Mouse (Mus musculus) lung, postnatal 0 days (tissue): Measurements from ENCODE around the gene Th. TPM values are rescaled to one million over a fixed set of nuclear protein-coding genes. Genes with fewer than 3 reads are reported as not detected.

Experiments
- ATAC-seq: fragments of 200-750 bp; cut with Nextera tagmentation; 2 replicates; pipeline ENCODE4 v1.8.0; 2017; ENCODE audit warnings: moderate library complexity
- DNase-seq: peaks from one replicate; pipeline ENCODE4 v3.0.0-alpha.2; 2016; ENCODE audit warnings: low spot score
- H3K27ac ChIP-seq: fragments of 300-500 bp; sonication (generic); 2 replicates; pipeline ENCODE4 v1.5.1; 2014; ENCODE audit warnings: antibody characterized with exemption, mild to moderate bottlenecking, low read length, mixed read lengths
- H3K27me3 ChIP-seq: fragments of 300-500 bp; sonication (generic); replicated peaks from 2 replicates; pipeline ENCODE4 v1.6.1; 2014; ENCODE audit warnings: low read length, mixed read lengths; ENCODE audit not compliant: insufficient read depth
- H3K36me3 ChIP-seq: fragments of 300-500 bp; sonication (generic); 2 replicates; pipeline ENCODE4 v1.6.1; 2014; ENCODE audit warnings: low read length, mixed read lengths; ENCODE audit not compliant: insufficient read depth
- H3K4me1 ChIP-seq: fragments of 300-500 bp; sonication (generic); 2 replicates; pipeline ENCODE4 v1.6.1; 2014; ENCODE audit warnings: antibody characterized with exemption, low read depth, low read length, mixed read lengths; ENCODE audit not compliant: insufficient read depth
- H3K4me2 ChIP-seq: fragments of 300-500 bp; sonication (generic); replicated peaks from 2 replicates; pipeline ENCODE4 v1.6.1; 2014; ENCODE audit warnings: low read depth, mild to moderate bottlenecking, low read length, moderate library complexity, mixed read lengths
- H3K4me3 ChIP-seq: fragments of 300-500 bp; sonication (generic); 2 replicates; pipeline ENCODE4 v1.5.1; 2014; ENCODE audit warnings: low read depth, low read length
- H3K9ac ChIP-seq: fragments of 300-500 bp; sonication (generic); replicated peaks from 2 replicates; pipeline ENCODE4 v1.6.1; 2014; ENCODE audit warnings: low read depth, mild to moderate bottlenecking
- H3K9me3 ChIP-seq: fragments of 300-500 bp; sonication (generic); 2 replicates; pipeline ENCODE4 v1.6.1; 2016; ENCODE audit warnings: low read length, mixed read lengths
- CTCF ChIP-seq: IDR thresholded peaks from 2 replicates; pipeline ENCODE4 v1.5.1; 2016; ENCODE audit warnings: antibody characterized with exemption, mild to moderate bottlenecking
- EP300 ChIP-seq: IDR thresholded peaks from 2 replicates; pipeline ENCODE4 v1.6.1; 2016; ENCODE audit warnings: antibody characterized with exemption, mild to moderate bottlenecking, control low read depth
- WGBS: fragments of 180-500 bp; shearing (Covaris S2); extraction: QIAGEN DNeasy Blood & Tissue Kit; methylation state at CpG from one replicate; pipeline ENCODE4 v1.1.7; 2014; 5-methylcytosine and 5-hydroxymethylcytosine counted together
- polyA plus RNA-seq: library from polyadenylated mRNA; unstranded; fragments of >200 nt; fragmentation: Nextera tagmentation; extraction: Ambion mirVana; gene quantifications from 2 replicates; pipeline ENCODE4 v1.2.1, GENCODE M21; 2015

Gene Th
- 0.08 and 0.10 TPM in 2 replicates for polyA plus RNA-seq

DNA sequence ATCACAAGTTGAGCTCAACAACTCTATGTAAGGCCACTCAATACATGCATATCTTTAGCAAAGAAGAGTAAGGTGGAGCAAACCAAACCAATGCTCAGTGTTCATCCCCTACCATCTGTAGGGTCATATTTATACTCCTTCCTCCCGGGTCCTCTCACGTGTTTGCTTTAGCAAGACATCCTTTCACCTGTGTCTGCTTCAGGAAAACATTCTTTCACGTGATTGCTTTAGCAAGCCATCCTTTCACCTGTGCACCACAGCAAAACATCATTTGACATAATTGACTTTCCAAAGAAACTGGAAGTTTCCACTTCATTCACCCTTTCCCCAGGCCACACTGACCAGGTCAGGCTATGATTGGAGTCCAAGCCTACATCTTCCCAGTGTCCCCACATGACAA, at the start of gene Th:
Gene Th, minus strand, starts transcription at position 101 of the 400 bp plus-strand sequence.
- no peaks in the 10 kb centered on the region for H3K36me3 ChIP-seq
- no peak within 1 kb of the TSS for H3K4me3 ChIP-seq
- DNase-seq (no peak), ATAC-seq (no peak)
- TF ChIP-seq EP300 (no peak), CTCF (no peak)
- no peak within 1 kb of the TSS for H3K4me2 ChIP-seq
- 79% methylated on average over 3 of the region's 3 CpGs for WGBS
- H3K4me1 ChIP-seq, result no peaks in the 10 kb centered on the region
- no peak within 1 kb of the TSS for H3K9ac ChIP-seq
- no peak within 1 kb of the TSS for H3K27ac ChIP-seq
- H3K9me3 ChIP-seq, result no peaks in the 10 kb centered on the region
- H3K27me3 ChIP-seq, result no peaks in the 10 kb centered on the region

DNA sequence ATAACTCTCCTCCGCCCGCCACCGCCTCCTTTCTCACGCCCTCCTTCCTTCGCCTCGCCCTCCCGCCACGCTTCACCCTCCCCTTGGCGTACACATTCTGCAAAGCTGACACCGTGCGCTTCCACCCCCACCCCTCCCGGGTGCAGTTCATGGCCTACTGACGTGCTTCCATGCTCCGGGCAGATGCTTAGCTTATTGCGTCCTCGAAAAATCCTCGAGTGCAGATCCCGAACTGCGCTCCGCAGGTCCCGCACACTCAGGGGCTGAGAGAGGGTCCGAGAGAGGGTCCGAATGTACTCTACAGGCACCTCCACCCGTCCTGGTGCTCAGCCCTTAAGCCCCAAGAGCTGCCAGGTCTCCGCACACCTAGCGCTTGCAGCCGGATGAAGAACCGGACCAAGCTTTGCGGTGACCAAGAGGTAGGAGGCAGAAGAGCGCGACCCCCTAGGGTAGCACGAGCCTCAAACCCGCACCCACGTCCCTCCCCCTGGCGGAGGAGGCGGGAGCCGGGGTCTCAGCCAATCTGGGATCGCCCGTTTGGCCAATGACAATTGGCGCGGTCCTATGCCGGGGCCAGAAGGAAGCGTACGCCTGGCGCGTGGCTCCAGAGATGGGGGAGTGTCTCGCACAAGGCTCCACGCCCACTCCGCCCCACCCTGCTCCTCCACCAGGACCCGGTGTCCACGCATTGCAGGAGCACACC, 38.0 kb upstream of the Th start, which contains the start of gene Ascl2:
Gene Ascl2, minus strand, starts transcription at position 456 of the 703 bp plus-strand sequence.
- peak within 1 kb of the TSS; percentile 77 for H3K4me2 ChIP-seq
- H3K27ac ChIP-seq, result 0 out of 2 replicates have a peak within 1 kb of the TSS, but pooled peaks have one; percentile 51
- no peaks in the 10 kb centered on the region for H3K36me3 ChIP-seq
- no peak within 1 kb of the TSS for H3K9ac ChIP-seq
- H3K4me3 ChIP-seq, result peak within 1 kb of the TSS; percentile 37
- peaks cover 12% of the 10 kb centered on the region; the same call in 1 of the 2 replicates for H3K4me1 ChIP-seq
- DNase-seq (peak; percentile 27), ATAC-seq (peak; percentile 27; the same call in 1 of the 2 replicates)
- 3% methylated on average over 50 of the region's 51 CpGs for WGBS
- no peaks in the 10 kb centered on the region for H3K9me3 ChIP-seq
- H3K27me3 ChIP-seq, result peaks cover 36% of the 10 kb centered on the region
- no peak for TF ChIP-seq CTCF
- TF ChIP-seq EP300, result no peak

DNA sequence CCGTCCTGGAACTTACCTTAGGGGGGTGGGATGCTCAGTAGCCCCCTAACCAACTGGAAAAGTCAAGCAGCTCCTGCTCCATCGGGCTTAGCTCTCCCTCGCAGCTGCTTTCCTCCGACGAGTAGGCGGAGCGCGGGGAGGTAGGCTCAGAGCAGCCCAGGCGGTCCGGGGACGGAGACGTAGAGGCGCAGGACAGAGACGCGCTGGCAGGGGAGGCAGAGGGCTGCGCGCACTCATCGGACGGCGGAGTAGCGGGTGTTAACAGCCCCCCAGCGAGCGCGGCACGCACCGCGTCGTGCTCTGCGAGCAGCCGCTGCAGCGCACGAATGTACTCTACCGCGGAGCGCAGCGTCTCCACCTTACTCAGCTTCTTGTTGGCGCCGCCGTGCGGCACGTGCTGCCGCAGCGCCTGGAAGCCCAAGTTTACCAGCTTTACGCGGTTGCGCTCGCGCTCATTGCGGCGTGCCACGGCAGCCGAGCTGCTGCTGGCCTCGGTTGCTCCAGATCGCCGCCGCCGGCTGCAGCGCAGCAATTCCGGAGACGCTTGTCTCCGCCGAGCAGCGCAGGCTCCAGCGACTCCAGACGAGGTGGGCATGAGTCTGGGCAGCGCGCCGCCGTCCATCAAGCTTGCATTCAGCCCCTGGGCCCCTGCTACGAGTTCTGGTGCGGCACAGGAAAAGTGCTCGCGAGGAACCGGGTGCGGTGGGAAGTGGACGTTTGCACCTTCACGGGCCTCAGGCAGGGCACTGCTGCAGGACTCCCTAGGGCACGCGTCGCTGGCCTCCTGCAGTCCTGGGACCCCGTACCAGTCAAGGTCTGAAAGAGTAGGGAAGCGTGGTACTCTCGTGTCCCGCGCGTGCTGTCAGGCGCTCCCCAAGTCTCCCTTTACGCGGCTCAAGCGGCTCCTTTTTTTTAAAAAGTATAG, 37.2 kb upstream of the Th start:
- ATAC-seq, result peak; percentile 58
- H3K27me3 ChIP-seq, result peaks cover 36% of the 10 kb centered on the region

DNA sequence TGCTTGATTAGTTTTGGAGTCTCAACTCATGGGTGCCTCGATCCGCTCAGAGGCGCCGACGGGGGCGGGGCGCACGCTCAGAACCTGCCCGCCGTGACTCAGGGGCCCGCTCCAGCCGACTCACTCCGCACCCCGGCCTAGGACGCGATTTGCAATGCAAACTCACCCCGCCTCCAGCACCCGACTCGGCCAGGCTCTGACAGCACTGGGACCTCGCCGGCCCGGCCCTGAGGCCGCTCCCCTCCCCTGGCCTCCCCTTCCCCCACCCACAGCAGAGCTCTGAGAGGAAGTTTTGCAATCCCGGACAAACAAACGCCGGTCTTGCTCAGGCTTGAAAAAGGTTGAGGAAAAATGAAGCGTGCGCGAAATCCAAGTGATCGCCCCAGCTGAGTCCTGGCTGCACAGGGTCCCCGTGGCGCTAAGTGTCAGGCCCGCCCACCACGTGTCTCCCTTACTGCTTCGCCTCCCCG, 36.5 kb upstream of the Th start:
- Histone ChIP-seq H3K27me3 (peaks cover 36% of the 10 kb centered on the region), H3K9ac (0 out of 2 replicates have a peak overlapping the region, but pooled peaks have one; percentile 12), H3K27ac (peak overlapping the region; percentile 51), H3K4me1 (peaks cover 12% of the 10 kb centered on the region; the same call in 1 of the 2 replicates), H3K4me3 (peak overlapping the region; percentile 37), H3K4me2 (peak overlapping the region; percentile 77), H3K36me3 (no peaks in the 10 kb centered on the region), H3K9me3 (no peaks in the 10 kb centered on the region)
- DNase-seq (peak; percentile 88), ATAC-seq (peak; percentile 91)
- TF ChIP-seq CTCF (no peak), EP300 (no peak)
- 1% methylated on average over 36 of the region's 36 CpGs for WGBS

More for the DNA sequence above, 37.2 kb upstream of the Th start:
- Histone ChIP-seq H3K27ac (peak overlapping the region; percentile 51), H3K36me3 (no peaks in the 10 kb centered on the region), H3K4me3 (peak overlapping the region; percentile 37), H3K4me2 (peak overlapping the region; percentile 77), H3K4me1 (peaks cover 12% of the 10 kb centered on the region; the same call in 1 of the 2 replicates), H3K9ac (0 out of 2 replicates have a peak overlapping the region, but pooled peaks have one; percentile 12), H3K9me3 (no peaks in the 10 kb centered on the region)
- TF ChIP-seq CTCF (peak; percentile 50), EP300 (no peak)
- DNase-seq, result peak; percentile 64
- 2% methylated on average over 79 of the region's 90 CpGs for WGBS

DNA sequence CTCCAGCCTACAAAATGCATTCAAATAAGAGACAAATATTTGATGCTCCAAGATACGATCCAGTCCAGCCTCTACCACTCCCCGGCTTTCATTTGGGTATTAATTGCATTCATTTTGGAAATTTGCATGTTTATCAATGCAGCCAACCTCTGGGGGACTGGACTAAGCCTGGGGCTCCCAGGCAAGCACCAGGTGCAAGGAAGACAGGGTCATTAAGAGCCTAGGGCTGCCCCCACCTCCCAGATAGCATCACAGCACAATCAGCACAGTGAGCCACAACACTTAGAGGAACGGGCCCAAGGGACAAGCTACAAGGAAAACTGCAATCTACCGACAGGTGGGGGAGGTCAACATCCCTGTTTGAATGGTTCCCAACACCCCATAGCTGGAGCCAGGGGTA, 28.8 kb upstream of the Th start:
- TF ChIP-seq EP300, result no peak
- no peak for TF ChIP-seq CTCF
- DNase-seq (no peak), ATAC-seq (no peak)
- H3K9me3 ChIP-seq, result no peaks in the 10 kb centered on the region
- H3K27me3 ChIP-seq, result no peaks in the 10 kb centered on the region
- no peak overlapping the region for H3K4me2 ChIP-seq
- WGBS, result 70% methylated on average over 4 of the region's 4 CpGs
- H3K27ac ChIP-seq, result no peak overlapping the region
- H3K9ac ChIP-seq, result no peak overlapping the region
- H3K4me1 ChIP-seq, result no peaks in the 10 kb centered on the region
- H3K36me3 ChIP-seq, result no peaks in the 10 kb centered on the region
- H3K4me3 ChIP-seq, result no peak overlapping the region

DNA sequence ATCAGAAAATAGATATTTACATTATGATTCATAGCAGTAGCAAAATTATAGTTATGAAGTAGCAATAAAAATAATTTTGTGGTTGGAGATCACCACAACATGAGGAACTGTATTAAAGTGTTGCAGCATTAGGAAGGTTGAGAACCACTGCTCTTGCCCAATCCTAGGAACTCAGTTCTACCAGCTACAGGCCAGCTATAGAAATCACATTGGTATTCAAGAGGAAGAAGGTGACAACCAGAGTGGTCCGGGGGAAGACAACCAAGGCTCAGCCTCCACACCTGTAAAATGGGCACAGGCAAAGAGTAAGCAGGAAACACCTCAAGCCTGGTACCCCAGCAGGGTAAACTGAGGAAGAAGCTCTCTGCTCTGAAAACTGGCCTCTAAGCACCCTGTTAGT, 27.9 kb upstream of the Th start:
- no peaks in the 10 kb centered on the region for H3K9me3 ChIP-seq
- 87% methylated on average over 1 of the region's 1 CpGs for WGBS
- ATAC-seq (no peak), DNase-seq (no peak)
- H3K4me1 ChIP-seq, result no peaks in the 10 kb centered on the region
- H3K4me3 ChIP-seq, result no peak overlapping the region
- H3K27ac ChIP-seq, result no peak overlapping the region
- no peaks in the 10 kb centered on the region for H3K27me3 ChIP-seq
- no peaks in the 10 kb centered on the region for H3K36me3 ChIP-seq
- no peak overlapping the region for H3K9ac ChIP-seq
- TF ChIP-seq EP300 (no peak), CTCF (no peak)
- no peak overlapping the region for H3K4me2 ChIP-seq
